Mouse (Mus musculus) kidney, adult 2 months (tissue): ENCODE measurements around the gene Vmn1r223.

ENCODE experiments used
- CTCF ChIP-seq: fragments of 200-500 bp; conservative IDR thresholded peaks from 2 replicates; pipeline ENCODE4 v1.5.1; 2011; ENCODE audit warnings: low read depth, mild to moderate bottlenecking, control low read depth, low read length, moderate library complexity, mixed read lengths; ENCODE audit not compliant: insufficient read depth, insufficient read length
- POLR2A ChIP-seq: fragments of 200-500 bp; IDR thresholded peaks from one replicate; pipeline ENCODE4 v1.6.1; 2011; ENCODE audit warnings: low read depth, low read length, control low read depth

DNA sequence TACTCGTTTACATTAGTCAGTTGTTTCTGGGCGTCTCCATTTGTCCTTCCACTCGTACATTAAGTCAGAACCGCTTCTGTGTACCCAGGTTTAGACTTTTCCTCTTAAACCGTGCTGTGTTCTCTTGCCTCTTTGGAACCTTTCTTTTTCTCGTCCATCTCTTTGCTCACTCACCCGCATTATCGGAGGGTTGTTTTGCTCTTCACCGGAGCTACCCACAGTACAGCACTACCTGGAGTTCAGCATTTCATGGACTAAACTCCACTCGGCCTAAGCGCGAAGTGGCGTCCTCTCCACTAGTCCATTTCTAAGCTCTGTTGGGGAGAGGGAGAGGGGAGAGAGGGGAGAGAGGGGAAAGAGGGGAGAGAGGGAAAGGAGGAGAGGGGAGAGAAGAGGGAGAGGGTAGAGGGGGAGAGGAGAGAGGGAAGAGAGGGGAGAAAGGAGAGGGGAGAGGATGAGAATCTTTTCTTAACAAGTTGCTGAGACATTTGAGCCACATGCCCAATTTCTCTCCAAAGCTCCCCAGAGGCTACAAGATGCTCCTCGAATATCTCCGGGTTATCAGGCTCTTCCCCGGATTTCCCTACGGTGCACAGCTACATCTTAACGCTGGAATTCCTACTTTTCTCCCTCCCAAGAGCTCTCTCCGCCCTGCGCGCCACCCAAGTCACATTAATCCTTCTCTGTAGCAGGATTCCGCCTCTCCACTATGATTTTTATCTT lies 52.5 kb downstream of the Vmn1r223 start:
- no peak for TF ChIP-seq CTCF
- TF ChIP-seq POLR2A: no peak
